Mouse (Mus musculus) lung, adult 2 months (tissue): Measurements from ENCODE around the gene Large2.

Experiments used
- CTCF ChIP-seq: fragments of 200-500 bp; IDR thresholded peaks from 2 replicates; pipeline ENCODE4 v1.5.1; 2011; ENCODE audit warnings: mild to moderate bottlenecking, low read length, control low read depth; ENCODE audit not compliant: insufficient read depth
- POLR2A ChIP-seq: fragments of 200-500 bp; IDR thresholded peaks from 2 replicates; pipeline ENCODE4 v1.6.1; 2011; ENCODE audit warnings: low read depth, mild to moderate bottlenecking, control low read depth, low read length, borderline replicate concordance; ENCODE audit errors: extremely low read depth

DNA sequence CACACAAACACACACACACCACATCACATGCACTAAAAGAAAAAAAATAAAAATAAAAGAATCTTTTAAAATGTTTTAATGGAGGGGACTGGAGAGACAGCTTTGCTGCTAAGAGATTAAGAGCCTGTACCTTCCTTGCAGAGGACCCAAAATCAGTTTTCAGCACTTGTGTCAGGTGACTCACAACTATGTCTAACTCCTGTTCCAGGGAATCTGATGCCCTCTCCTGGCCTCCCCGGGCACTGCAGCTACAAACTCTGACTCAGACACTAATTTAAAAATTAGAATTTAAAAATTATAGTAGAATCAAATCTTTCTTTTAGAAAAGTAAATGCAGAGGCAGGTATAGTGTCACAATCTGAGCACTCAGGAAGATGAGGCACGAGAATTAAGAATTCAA lies 52.0 kb downstream of the Large2 start:
- peak; percentile 55 for TF ChIP-seq CTCF
- no peak for TF ChIP-seq POLR2A
